Mouse (Mus musculus): ENCODE results near the gene Tdgf1. TPM values are rescaled to one million over a fixed set of nuclear protein-coding genes. Genes with fewer than 3 reads are reported as not detected.
A peak's percentile ranks its signal among the peaks of the same experiment; 100 is the strongest.

Tdgf1 gene
- polyA plus RNA-seq, 1 experiment: 0.94 TPM

- DNase-seq (ENCODE audit: extremely low spot score in 1 of 2, low spot score in 1 of 2): no peak
These were observed 8.9 kb upstream of the Tdgf1 start for GRCm38 (mm10) chr9:110954681-110955445.

GRCm38 (mm10) chr9:110953550-110954461 is 7.8 kb upstream of the Tdgf1 start:
- DNase-seq (ENCODE audit: extremely low spot score in 1 of 2, low spot score in 1 of 2): peak; percentile 33 to 77

GRCm38 (mm10) chr9:110952931-110953549 is 7.1 kb upstream of the Tdgf1 start:
- DNase-seq (ENCODE audit: extremely low spot score in 1 of 2, low spot score in 1 of 2): no peak

GRCm38 (mm10) chr9:110952398-110952797 is 6.4 kb upstream of the Tdgf1 start:
- no peak for DNase-seq (ENCODE audit: extremely low spot score in 1 of 2, low spot score in 1 of 2)

GRCm38 (mm10) chr9:110951866-110952265 is 5.9 kb upstream of the Tdgf1 start:
- no peak for DNase-seq (ENCODE audit: extremely low spot score in 1 of 2, low spot score in 1 of 2)

GRCm38 (mm10) chr9:110951397-110951796 is 5.4 kb upstream of the Tdgf1 start, which contains the start of gene Lrrc2:
TSS of gene Lrrc2 (plus strand) at chr9:110951545.
- DNase-seq (ENCODE audit: extremely low spot score in 1 of 2, low spot score in 1 of 2): no peak

- no peak for DNase-seq (ENCODE audit: extremely low spot score in 1 of 2, low spot score in 1 of 2)
These were observed 4.2 kb upstream of the Tdgf1 start for GRCm38 (mm10) chr9:110950109-110950508.

GRCm38 (mm10) chr9:110948813-110949310 is 2.9 kb upstream of the Tdgf1 start:
- no peak for DNase-seq (ENCODE audit: extremely low spot score in 1 of 2, low spot score in 1 of 2)

GRCm38 (mm10) chr9:110947900-110948299 is 1.9 kb upstream of the Tdgf1 start:
- no peak for DNase-seq (ENCODE audit: extremely low spot score in 1 of 2, low spot score in 1 of 2)

- no peak for DNase-seq (ENCODE audit: extremely low spot score in 1 of 2, low spot score in 1 of 2)
These were observed 1.3 kb upstream of the Tdgf1 start for GRCm38 (mm10) chr9:110947261-110947661.

GRCm38 (mm10) chr9:110946548-110947044 is 638 bp upstream of the Tdgf1 start:
- DNase-seq (ENCODE audit: extremely low spot score in 1 of 2, low spot score in 1 of 2): no peak

- DNase-seq (ENCODE audit: extremely low spot score in 1 of 2, low spot score in 1 of 2): no peak
These were observed 615 bp downstream of the Tdgf1 start for GRCm38 (mm10) chr9:110945343-110945742.

GRCm38 (mm10) chr9:110944265-110944664 is 1.7 kb downstream of the Tdgf1 start:
- DNase-seq (ENCODE audit: extremely low spot score in 1 of 2, low spot score in 1 of 2): no peak

GRCm38 (mm10) chr9:110937506-110938490 is 8.2 kb downstream of the Tdgf1 start:
- DNase-seq (ENCODE audit: extremely low spot score in 1 of 2, low spot score in 1 of 2): no peak

GRCm38 (mm10) chr9:110935941-110936340 is 10.0 kb downstream of the Tdgf1 start:
- no peak for DNase-seq (ENCODE audit: extremely low spot score in 1 of 2, low spot score in 1 of 2)

GRCm38 (mm10) chr9:110933850-110934437 is 12.0 kb downstream of the Tdgf1 start:
- peak; percentile 28 to 42 for DNase-seq (ENCODE audit: extremely low spot score in 1 of 2, low spot score in 1 of 2)

- DNase-seq (ENCODE audit: extremely low spot score in 1 of 2, low spot score in 1 of 2): no peak
These were observed 14.4 kb downstream of the Tdgf1 start for GRCm38 (mm10) chr9:110931573-110931972.

GRCm38 (mm10) chr9:110922759-110923158 is 23.2 kb downstream of the Tdgf1 start:
- DNase-seq (ENCODE audit: extremely low spot score in 1 of 2, low spot score in 1 of 2): peak in 1 of 2 experiments; percentile 84
